Mouse (Mus musculus): ENCODE results near the gene Bicc1.

Bicc1 gene

DNA sequence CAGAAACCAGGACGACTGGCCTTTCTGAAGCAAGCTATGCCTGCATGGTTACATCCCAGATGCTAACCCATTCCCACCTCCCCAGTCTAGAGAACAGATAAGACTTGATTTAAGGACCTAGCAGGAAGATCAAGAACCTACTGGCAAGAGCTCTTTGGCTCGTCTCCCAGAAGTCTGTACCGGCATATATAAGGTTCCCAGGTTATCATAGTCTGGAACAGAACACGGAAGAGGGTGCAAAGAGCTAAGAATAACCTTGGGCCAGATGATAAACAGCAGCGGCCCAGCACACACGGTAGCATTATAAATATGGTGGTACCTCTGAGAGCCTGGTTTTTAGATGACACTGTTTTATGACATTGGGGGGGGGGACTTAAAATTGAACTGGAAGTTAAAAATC is 217.9 kb downstream of the Bicc1 start:
- DNase-seq (ENCODE audit: low spot score), result no peak

DNA sequence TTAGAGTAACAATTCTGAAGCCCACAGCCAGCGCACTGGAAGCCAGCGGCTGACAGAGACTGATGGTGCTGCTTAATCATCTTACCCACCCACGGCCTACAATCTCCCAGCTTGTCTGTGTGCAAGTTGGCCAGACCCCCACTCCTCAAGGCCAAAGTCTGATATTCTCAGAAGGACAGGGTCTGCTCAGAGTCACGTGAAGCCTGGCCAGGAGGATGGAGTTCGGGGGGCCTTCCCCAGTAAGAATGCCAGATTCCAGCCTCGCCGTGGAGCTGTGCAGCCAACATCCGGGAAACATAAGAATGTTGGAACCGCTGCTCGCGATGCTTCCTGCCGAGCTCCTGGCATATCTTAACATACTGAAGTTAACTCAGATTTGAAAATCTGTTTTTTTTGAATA is 219.7 kb downstream of the Bicc1 start:
- peak; percentile 56 for DNase-seq (ENCODE audit: low spot score)

DNA sequence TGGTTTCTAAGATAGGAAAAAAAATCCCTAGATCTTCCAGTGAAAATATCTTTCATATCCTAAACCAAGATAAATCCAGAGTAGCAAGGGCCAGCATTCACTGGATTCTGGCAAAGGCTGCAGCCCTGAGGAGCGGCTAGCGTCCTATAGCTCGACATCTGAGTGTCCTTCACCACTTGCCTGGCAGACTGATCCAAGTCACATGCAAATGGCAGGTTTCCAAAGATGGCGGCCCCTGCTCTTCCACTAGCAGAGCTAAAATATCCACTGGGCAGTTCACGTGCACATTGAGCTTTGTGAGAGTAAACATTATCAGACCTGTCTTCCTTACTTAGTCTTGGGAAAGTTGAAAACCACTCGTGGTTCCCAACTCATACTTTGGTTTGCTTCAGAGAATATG is 222.1 kb downstream of the Bicc1 start:
- peak; percentile 24 for DNase-seq (ENCODE audit: low spot score)

DNA sequence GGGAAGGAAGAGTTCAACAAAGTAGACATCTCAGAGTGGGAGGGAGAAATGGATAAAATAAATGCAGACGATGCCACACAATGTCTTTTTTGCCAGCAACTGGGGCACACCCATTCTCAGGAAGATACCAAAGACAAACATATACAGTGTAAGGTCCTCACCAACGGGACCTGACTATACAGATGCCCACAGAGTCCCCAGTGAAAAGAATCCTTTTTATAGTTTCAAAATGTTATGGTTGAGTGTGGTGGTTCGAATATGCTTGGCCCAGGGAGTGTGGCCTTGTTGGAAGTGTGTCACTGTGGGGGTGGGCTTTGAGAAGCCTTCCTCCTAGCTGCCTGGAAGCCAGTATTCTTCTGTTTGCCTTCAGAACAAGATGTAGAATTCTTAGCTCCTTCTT is 223.5 kb downstream of the Bicc1 start:
- DNase-seq (ENCODE audit: low spot score), result no peak

DNA sequence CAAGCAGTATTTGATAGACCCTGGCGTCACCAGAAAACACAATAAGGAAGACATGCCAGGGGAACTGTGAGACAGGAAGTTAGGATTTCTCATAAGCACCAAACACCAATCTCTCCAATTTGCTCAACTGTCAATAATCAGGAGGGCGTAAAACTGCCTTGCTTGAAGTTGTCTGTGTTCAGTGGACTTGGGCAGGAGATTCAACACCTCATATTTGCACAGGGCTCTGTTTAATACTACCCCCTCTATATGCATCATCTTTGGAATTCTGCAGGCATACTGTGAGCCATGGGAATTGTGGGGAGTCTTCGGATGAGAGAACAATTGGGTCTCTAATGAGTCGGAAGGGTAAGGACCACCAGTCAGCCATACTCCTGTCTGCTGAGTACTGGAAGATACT is 233.4 kb downstream of the Bicc1 start:
- DNase-seq (ENCODE audit: low spot score), result no peak

DNA sequence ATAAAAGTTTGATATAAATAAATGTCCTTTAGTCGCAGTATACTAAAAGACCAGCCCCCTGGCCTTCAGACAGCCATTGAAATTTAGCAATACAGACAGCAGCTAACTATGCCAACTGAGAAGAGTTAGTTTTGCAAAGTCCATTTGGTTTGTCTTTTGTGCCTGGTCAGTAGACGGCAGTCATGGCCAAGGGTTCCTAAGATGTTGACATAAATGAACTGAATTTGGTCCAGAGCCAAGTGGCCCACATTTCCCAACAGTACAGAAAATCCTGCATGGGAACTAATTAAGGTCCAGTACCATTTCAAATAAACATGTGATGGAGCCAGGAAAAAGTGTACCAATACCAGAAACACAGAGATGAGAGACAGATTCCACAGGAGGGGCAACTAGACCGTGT is 235.2 kb downstream of the Bicc1 start:
- DNase-seq (ENCODE audit: low spot score), result no peak

DNA sequence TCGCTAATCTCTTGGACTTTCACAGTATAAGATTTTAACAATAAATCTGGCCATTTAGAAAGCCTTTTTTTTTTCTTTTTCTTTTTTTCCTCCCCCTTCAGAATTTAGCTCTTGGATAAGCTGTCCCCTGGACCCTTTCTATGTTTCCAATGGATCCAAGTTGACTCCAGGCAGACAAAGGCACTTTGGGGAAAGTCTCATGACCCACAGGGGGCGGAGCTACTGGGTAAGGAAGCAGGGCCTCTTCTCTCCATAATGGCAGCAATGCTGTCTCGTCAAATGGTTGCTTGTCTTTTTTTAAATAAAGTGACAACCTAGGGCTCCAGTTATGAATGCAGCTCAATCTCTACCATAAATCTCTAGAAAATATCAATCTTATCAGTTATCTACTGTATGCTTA is 235.6 kb downstream of the Bicc1 start:
- DNase-seq (ENCODE audit: low spot score), result no peak

DNA sequence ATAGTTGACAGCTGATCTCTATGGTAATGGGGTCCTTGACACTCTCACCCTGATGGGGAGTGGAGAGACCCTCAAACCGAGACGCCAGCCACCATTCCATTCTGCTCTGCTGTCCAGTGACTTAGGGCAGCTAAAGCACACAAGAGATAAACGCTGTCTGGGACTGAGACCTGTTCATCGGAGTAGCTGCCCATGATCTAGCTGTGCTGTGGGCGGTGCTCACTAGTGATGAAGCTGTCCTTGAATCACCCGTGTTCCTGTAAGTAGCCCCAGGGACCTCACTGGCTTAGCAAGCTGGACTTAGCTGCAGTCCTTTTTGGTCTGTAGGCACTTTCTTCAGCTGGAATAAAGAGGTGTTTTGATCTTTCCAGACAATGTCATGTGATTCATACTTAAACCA is 238.0 kb downstream of the Bicc1 start:
- no peak for DNase-seq (ENCODE audit: low spot score)

DNA sequence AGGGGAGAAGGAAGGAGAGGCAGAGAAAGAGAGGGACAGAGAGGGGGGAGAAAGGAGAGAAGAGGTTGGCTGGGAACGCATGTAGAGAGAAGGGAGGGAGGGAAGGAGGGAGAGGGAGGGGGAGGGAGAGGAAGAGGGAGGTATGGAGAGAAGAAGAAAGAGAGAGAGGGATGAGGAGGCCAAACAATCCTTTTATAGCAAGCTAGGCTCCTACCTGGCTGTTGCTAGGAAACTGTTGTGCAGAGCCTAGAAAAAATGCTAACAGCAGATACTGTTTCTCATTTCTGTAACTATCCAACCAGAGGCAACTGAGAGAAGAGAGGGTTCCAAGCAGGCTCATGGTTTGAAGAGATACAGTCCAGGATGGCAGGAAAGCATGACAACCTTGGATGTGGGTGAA is 239.6 kb downstream of the Bicc1 start:
- no peak for DNase-seq (ENCODE audit: low spot score)

DNA sequence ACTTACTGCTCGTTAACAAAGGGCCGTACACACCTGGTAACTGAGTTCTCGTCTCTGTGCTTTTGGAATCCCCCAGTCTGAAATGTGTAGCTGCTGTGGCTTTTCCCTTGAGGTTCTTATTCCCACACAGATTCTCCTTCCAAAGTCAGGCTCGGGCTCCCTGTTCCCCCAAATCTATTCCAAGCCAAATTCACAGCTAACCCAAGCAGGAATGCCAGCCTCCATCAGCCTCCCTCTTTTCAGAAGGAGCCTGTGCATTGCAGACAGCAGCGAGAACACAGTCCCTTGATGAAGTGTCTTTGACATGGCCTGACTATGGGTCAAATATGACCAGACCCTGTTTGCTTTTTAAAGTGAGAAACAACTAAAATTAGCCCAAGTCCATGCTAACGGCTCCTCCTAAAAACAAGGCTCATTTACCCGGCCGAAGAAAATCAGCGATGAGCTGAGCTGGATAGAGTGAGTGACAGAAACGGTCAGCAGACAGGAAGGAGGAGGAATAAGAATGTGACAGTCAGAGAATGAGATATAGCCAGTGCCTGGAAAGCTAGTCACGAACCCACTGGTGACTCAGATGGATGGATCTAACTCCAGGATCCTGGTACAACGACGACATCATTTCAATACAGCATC is 240.4 kb downstream of the Bicc1 start:
- no peak for DNase-seq (ENCODE audit: low spot score)

DNA sequence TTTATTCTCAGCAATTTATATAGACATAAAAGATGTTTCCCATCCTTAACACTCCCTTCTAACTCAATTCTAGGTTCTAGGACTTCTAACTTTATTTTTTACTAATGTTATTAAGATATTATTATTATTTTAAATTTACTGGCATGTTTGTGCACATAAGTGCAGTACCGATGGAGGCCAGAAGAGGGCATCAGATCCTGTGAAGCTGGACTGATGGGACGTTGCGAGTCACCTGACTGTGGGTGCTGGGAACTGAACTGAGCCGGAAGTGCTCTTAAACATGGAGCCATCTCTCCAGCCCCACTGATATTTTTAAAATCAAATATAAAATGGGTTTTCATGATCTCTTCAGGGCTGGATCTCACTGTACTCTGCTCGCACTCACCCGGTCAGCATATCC is 242.8 kb downstream of the Bicc1 start:
- DNase-seq (ENCODE audit: low spot score), result no peak

DNA sequence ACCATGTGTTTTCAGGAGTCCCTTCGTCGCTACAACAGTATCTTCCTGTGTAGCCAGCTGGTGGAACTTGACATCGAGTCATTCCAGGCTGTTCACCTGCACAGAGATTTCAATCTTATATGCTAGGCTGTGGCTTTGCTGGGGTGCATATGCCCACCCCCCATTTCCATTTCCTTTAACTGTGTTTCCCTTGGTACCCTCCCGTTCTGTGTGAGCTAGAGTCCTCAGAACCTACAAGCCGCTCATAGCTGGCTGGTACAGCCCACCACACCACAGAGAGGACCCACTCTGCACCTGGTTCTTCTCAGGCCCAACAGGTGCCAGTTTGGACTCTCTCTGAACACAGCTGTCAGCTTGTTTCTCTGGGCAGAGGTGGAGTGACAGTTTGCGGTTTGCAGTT is 244.4 kb downstream of the Bicc1 start:
- DNase-seq (ENCODE audit: low spot score), result no peak

DNA sequence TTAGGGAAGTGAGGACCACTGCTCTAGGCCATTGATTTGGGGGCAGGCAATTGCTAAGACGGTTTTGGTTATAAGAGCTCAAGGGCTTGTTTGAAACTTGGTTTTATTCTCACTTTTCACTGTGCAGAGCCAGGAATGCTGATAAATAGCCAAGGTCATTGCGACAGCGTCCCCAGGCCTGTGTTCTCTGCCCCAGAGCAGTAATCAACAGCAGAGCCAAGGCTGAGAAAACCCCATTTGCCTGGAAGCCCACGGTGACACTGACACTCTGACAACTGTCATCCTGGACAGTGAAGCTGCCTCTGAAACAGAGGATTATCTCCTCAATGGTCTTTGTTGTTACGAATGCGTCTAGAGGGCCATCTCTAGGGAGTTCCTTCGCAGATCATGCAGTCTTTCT is 255.6 kb downstream of the Bicc1 start:
- no peak for DNase-seq (ENCODE audit: low spot score)

DNA sequence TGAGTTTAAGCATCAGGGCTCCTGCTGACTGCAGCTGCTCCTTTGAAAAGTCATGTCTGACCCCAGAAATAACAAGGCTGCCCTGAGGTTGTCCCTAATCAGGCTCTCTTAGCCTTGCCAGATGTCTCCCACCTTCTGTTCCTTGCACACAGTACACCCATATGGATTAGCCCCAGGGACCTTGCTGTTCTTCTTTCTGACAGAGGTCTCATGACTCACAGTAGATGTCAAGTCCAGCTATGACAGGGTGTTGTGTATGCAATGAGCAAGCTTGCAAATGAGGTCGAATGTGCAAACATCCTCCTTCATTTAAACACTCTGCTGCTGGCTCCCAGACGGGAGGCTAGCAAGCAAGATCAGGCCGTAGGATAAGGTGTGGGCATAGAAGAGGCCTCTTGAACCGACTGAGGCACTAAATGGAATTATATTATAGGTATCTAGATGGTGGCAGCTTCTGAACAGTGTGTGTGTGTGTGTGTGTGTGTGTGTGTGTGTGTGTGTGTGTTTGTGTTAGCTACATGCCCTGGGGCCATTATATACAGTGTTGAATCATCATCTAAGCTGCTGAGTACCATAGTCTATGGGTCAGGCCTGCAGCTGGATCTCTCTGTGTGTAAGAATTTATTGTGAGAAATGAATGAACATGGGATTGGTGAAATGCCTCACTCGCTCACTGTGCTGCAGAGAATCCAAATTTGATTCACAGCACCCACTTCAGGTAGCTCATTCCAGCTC is 256.6 kb downstream of the Bicc1 start:
- DNase-seq (ENCODE audit: low spot score), result no peak

DNA sequence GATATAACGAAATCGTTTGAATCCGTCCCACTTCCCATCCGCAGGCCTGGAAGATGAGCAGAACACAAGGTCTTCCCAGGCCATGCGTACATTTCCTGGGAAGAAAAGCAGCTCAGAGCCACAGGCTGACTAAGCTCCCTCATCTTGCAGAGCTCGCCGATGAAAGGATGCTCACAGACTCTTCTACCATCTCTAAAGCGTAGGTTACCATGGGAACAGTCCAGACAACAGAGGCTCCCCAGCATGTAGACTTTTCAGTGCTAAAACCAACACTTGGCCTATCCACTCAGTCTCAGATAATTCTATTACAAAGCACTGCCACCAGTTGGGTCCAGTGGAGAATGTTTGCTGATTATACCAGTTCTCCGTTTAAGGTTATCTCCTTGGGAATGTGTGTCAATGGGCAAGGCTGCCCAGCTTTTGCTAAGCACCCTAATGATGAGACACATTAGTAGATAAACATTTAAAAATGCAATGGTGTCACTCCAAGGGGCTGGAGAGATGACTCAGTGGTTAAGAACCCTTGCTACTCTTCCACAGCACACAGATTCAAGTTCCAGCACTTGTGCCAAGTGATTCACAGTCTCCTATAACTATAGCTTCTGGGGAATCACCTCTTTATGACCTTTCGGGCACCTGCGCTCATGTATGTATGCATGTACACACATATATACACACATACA is 258.2 kb downstream of the Bicc1 start:
- no peak for DNase-seq (ENCODE audit: low spot score)

DNA sequence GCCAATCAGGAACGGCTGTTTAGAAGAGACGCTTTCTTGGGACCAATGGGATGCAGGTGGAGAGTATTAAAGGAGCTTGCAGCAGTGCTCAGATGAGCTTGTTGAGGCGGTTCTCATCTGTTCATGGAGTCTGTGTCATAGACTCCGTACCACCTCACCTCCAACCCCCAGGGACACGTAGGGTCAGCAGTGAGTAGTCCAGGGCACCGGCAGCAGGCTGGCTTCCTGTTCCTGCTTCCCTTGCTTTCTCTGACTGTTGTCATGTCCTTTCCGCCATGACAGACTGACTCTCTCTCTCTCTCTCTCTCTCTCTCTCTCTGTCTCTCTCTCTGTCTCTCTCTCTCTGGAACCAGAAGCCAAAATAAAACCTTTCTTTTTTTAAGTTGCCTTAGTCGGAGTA is 263.6 kb downstream of the Bicc1 start:
- no peak for DNase-seq (ENCODE audit: low spot score)

DNA sequence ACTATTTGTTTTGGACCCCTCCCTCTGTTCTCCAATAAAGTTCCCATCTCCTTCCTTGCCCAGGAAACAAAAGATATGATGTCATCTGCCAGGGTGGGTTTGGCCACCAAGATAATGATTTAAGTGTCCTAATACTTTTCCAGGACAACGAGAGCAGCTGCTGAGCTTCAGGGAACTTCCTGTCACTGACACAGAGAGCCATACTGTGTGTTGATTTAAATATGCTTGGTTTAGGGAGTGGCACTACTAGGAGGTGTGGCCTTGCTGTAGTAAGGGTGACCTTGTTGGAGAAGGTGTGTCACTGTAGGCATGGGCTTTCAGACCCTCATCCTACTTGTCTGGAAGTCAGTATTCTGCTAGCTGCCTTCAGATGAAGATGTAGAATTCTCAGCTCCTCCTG is 281.5 kb downstream of the Bicc1 start:
- DNase-seq (ENCODE audit: low spot score), result no peak

DNA sequence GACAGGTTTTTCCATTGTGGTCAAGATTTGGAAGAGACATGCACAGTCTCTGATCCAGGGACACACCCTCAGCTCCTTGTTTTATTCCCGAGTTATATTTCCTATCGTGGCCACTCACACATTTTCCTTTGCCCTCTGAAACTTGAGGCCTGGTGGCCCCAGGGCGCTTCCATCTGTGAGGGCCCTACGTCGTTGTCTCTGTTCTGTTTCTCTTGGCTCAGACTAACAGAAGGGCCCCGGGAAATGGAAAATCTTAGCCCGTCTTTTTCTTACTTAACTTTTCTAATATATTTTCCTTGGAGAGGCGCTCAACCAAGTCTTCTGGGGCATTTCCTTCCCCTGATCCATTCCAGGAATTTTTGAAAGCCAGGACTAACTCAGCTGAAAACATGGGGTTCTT is 281.9 kb downstream of the Bicc1 start:
- DNase-seq (ENCODE audit: low spot score), result no peak

DNA sequence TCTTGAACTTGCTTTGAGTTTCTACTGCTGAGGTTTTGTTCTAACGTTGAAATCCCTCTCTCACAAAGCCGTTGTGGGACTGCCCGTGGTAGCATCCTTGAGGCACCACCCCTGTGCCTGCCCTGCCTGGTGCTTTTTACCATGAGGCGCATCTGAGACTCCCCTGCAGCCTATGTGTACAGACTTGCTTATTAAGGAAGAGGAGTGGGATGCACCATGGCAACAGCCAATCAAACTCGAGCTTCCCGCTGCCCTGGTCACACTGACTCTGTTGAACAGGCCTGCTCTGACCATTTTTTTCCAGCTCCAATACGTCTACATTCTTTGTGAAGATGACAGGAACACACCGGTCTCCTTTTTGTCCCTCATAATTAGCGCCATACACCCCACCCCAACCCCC is 283.0 kb downstream of the Bicc1 start:
- DNase-seq (ENCODE audit: low spot score), result no peak

DNA sequence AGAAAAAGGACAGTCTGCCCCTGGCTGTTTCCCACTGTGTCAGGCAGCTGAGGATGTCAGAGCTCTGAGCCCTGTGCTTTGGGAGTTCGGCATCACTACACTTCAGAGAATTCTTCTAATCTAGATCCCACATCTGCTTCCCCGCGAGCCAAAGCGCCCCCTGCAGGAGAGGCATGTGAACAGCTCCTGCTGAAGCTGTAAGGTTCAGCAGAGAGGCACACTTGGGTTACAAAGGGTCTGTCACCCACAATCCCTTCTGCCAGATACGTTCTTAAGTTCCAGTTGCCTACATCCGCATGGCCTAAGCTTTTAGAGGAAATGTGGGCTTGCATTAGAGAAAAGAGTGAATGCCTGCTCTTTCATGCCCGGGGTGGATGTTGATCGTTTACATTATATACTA is 283.4 kb downstream of the Bicc1 start:
- DNase-seq (ENCODE audit: low spot score), result no peak

DNA sequence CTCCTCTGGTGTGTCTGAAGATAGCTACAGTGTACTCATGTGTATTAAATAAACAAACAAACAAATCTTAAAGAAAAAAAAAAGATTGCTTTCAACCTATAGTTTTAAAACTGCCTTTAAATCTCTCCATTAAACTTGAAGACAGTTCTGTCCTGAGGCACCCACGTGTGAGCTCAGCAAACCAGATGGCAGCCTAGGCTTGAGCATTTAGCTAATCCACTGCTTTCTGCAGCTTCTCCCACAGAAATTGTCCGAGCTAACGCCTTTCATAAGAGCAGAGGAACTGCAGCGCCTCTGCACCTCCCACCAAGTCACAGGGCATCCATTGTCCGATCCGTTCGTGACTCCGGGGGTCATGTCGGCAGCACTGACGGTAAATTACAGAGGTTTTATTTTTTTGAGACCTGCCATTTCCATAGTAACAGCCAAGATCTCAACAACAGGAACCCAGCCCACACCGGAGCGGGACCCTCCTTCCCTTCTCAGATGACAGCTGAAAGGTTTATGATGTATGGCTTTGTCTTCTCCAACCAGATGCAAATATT is 284.4 kb downstream of the Bicc1 start:
- no peak for DNase-seq (ENCODE audit: low spot score)

Measured in ovary, adult 18-20 months (tissue).